ENCODE assay signal across 16 mouse cellular contexts in genomic region chr4:114486885-114487531, GRCm38 (mm10).
DNase-seq lines count a peak whose midpoint lies in the region; ATAC-seq and TF ChIP-seq lines count a peak whose summit lies in the region.
"Had no signal": no experiment of that assay in that cellular context is flagged by ENCODE, and none has a peak within 500 bp of the region (broad histone marks: within the 10 kb centered on the region; RNA-seq: fewer than 3 reads in every experiment).

No protein-coding gene starts in this region.

- peak; percentile 21; the same call in 1 of the 2 replicates for ATAC-seq in lung, embryonic 14.5 days (ENCODE audit: insufficient read depth)
- peak; percentile 76 for ATAC-seq in forebrain, embryonic 16.5 days
- ATAC-seq in hindbrain, embryonic 16.5 days, result peak; percentile 80
- no peak for ATAC-seq in megakaryocyte, adult 5-6 weeks (ENCODE audit: poor library complexity, severe bottlenecking)
- ATAC-seq: inflammation-experienced regulatory T-cells, adult 6 months had no signal

- 33% methylated on average over 2 of the region's 2 CpGs for WGBS in heart, adult 2 months
- WGBS in lung, embryonic 14.5 days, result 40% methylated on average over 2 of the region's 2 CpGs
- 42% methylated on average over 2 of the region's 2 CpGs for WGBS in forebrain, embryonic 16.5 days
- WGBS in hindbrain, embryonic 16.5 days, result 56% methylated on average over 2 of the region's 2 CpGs

- no peak for TF ChIP-seq POLR2A in heart, adult 2 months (IDR thresholded peaks at IDR 0.05; ENCODE audit: insufficient read depth, low read depth, low read length)

- no peaks in the 10 kb centered on the region for H3K27me3 ChIP-seq in heart, adult 2 months (ENCODE audit: control insufficient read depth, insufficient read depth, low read length)
- H3K27me3 ChIP-seq in lung, embryonic 14.5 days (ENCODE audit: insufficient read depth, low read length), result no peaks in the 10 kb centered on the region
- H3K27me3 ChIP-seq in forebrain, embryonic 16.5 days (replicated peaks; ENCODE audit: control insufficient read depth, insufficient read depth, low read length), result no peaks in the 10 kb centered on the region
- H3K27me3 ChIP-seq in hindbrain, embryonic 16.5 days (replicated peaks; ENCODE audit: control insufficient read depth, insufficient read depth, low read length), result no peaks in the 10 kb centered on the region

- peaks cover 4% of the 10 kb centered on the region for H3K4me1 ChIP-seq in heart, adult 2 months (ENCODE audit: control insufficient read depth, insufficient read depth, low read length)
- H3K4me1 ChIP-seq in lung, embryonic 14.5 days (ENCODE audit: insufficient read depth), result no peaks in the 10 kb centered on the region
- peaks cover 9% of the 10 kb centered on the region; the same call in 1 of the 2 replicates for H3K4me1 ChIP-seq in forebrain, embryonic 16.5 days (replicated peaks; ENCODE audit: control insufficient read depth, insufficient read depth, low read length)
- H3K4me1 ChIP-seq in hindbrain, embryonic 16.5 days (ENCODE audit: control insufficient read depth, insufficient read depth, low read depth, low read length), result peaks cover 8% of the 10 kb centered on the region; the same call in 1 of the 2 replicates

- H3K79me2 ChIP-seq in heart, adult 2 months (replicated peaks; ENCODE audit: control insufficient read depth, insufficient read depth, low read length), result no peaks in the 10 kb centered on the region

- TF ChIP-seq EP300 in heart, adult 2 months (IDR thresholded peaks at IDR 0.05; ENCODE audit: insufficient read depth, low read depth, low read length), result no peak

- no peak overlapping the region for H3K4me2 ChIP-seq in lung, embryonic 14.5 days
- no peak overlapping the region for H3K4me2 ChIP-seq in forebrain, embryonic 16.5 days (ENCODE audit: low read length)
- no peak overlapping the region for H3K4me2 ChIP-seq in hindbrain, embryonic 16.5 days (ENCODE audit: low read length)
- H3K4me2 ChIP-seq: embryonic facial prominence, embryonic 13.5 days had no signal

- TF ChIP-seq CTCF in heart, adult 2 months (IDR thresholded peaks at IDR 0.05), result no peak
- no peak for TF ChIP-seq CTCF in lung, embryonic 14.5 days (IDR thresholded peaks at IDR 0.05; ENCODE audit: low read depth)

- H3K36me3 ChIP-seq in heart, adult 2 months (ENCODE audit: control insufficient read depth, insufficient read depth, low read length), result no peaks in the 10 kb centered on the region
- no peaks in the 10 kb centered on the region for H3K36me3 ChIP-seq in lung, embryonic 14.5 days (ENCODE audit: insufficient read depth)
- H3K36me3 ChIP-seq in forebrain, embryonic 16.5 days (ENCODE audit: control insufficient read depth, insufficient read depth), result no peaks in the 10 kb centered on the region
- no peaks in the 10 kb centered on the region for H3K36me3 ChIP-seq in hindbrain, embryonic 16.5 days (ENCODE audit: control insufficient read depth, insufficient read depth, low read length)
- H3K36me3 ChIP-seq: embryonic facial prominence, embryonic 13.5 days had no signal

- H3K9me3 ChIP-seq in lung, embryonic 14.5 days (ENCODE audit: low read depth, low read length), result 0 out of 2 replicates have a peak, but pooled peaks cover 3% of the 10 kb centered on the region
- H3K9me3 ChIP-seq in forebrain, embryonic 16.5 days (ENCODE audit: control insufficient read depth, low read length), result no peaks in the 10 kb centered on the region
- H3K9me3 ChIP-seq in hindbrain, embryonic 16.5 days (ENCODE audit: control insufficient read depth, low read length), result no peaks in the 10 kb centered on the region
- H3K9me3 ChIP-seq: embryonic facial prominence, embryonic 13.5 days had no signal

- peak overlapping the region; percentile 41 for H3K27ac ChIP-seq in heart, adult 2 months
- H3K27ac ChIP-seq in lung, embryonic 14.5 days (ENCODE audit: low read depth), result no peak overlapping the region
- H3K27ac ChIP-seq in forebrain, embryonic 16.5 days (ENCODE audit: low read length), result no peak overlapping the region
- no peak overlapping the region for H3K27ac ChIP-seq in hindbrain, embryonic 16.5 days (ENCODE audit: low read depth, low read length)
- H3K27ac ChIP-seq: embryonic facial prominence, embryonic 13.5 days; liver, embryonic 14.5 days; stomach, postnatal 0 days had no signal

- no peak overlapping the region for H3K9ac ChIP-seq in heart, adult 2 months (ENCODE audit: low read depth, low read length)
- H3K9ac ChIP-seq in lung, embryonic 14.5 days, result no peak overlapping the region
- no peak overlapping the region for H3K9ac ChIP-seq in forebrain, embryonic 16.5 days (replicated peaks; ENCODE audit: low read depth, low read length)
- no peak overlapping the region for H3K9ac ChIP-seq in hindbrain, embryonic 16.5 days (ENCODE audit: low read depth, low read length)
- H3K9ac ChIP-seq: embryonic facial prominence, embryonic 13.5 days; liver, embryonic 14.5 days had no signal

- intact Hi-C loops in heart, adult 2 months (cut with DNase I), result no loop called here

- H3K4me3 ChIP-seq in heart, adult 2 months, result no peak overlapping the region
- no peak overlapping the region for H3K4me3 ChIP-seq in lung, embryonic 14.5 days (ENCODE audit: low read depth, low read length)
- H3K4me3 ChIP-seq in forebrain, embryonic 16.5 days (replicated peaks; ENCODE audit: low read length), result no peak overlapping the region
- H3K4me3 ChIP-seq in hindbrain, embryonic 16.5 days (ENCODE audit: low read length), result no peak overlapping the region
- H3K4me3 ChIP-seq: embryonic facial prominence, embryonic 13.5 days; myocyte had no signal

- DNase-seq in heart, adult 2 months, result peak in 1 of 2 experiments; percentile 32
- DNase-seq in heart, adult 8-10 months (ENCODE audit: low spot score), result no peak
- DNase-seq in lung, embryonic 14.5 days, result no peak
- DNase-seq in lung, postnatal 36 days, result no peak
- DNase-seq in liver, result no peak
- DNase-seq: adrenal gland, postnatal 36 days; gastrocnemius, postnatal 25 days; thymus, postnatal 25 days had no signal
